Mouse (Mus musculus): ENCODE results near the gene Adamtsl1. TPM values are rescaled to one million over a fixed set of nuclear protein-coding genes. Genes with fewer than 3 reads are reported as not detected.

The Adamtsl1 gene
- total and polyA plus RNA-seq, 2 experiments from 2014 or later: 4.2 to 12.6 TPM

DNA sequence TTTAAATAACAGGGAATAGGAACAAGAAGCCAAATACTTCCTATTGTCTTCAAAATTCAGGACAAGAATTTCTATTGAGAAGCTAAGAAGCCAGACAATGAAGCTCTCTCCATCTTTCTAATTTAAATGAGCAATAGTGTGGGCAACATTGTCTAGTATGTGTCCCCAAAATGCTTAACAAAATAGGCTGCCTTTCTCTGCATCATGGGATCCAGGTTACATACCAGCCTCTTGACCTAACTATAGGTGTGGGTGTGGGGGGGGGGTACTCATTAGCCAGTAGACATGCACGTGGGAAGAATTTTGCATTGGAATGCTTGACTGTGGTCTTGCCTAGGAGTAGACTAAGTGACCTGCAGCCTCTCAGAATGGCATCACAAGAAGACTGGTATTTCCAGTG, 305.9 kb downstream of the Adamtsl1 start:
- WGBS: 28% methylated on average over 1 of the region's 1 CpGs
- TF ChIP-seq CTCF (IDR thresholded peaks at IDR 0.05; ENCODE audit: low read depth): no peak

DNA sequence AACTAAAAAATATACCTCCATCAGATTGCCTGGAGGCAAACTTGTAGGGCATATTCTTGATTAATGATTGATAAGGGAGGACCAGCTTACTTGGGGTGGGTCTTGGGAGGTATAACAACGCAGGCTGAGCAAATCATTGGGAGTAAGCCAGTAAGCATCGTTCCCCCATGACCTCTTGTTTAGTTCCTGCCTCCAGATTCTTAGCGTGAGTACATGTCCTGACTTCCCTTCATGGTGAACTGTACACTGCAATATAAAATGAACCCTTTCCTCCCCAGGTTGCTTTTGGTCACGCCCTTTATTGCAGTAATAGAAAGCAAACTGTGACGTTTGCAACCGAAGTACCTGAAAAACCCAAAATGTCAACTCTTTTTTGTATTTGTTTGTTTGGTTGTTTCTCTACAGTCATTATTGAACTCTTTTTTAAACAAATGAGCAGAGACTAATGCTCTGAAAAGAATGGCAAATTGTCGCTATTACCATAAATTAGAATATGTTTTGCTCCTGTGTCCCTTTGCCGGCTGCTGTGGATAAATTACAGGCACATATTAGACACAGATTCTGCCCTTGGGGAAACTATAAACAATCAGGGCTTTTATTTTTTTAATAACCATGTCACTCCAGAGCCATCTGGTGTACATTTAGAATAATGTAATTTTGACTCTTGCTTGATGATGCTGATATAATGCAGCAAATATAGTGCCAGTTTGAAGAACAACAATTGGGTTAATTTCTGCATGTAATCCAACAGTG, 310.2 kb downstream of the Adamtsl1 start:
- Histone ChIP-seq H3K4me1 (ENCODE audit: insufficient read depth) (no peaks in the 10 kb centered on the region), H3K4me3 (ENCODE audit: low read depth, low read length) (no peak overlapping the region), H3K9ac (no peak overlapping the region), H3K36me3 (ENCODE audit: insufficient read depth) (no peaks in the 10 kb centered on the region; the same call in 1 of the 2 replicates), H3K4me2 (ENCODE audit: low read depth) (no peak overlapping the region), H3K9me3 (ENCODE audit: low read length) (no peaks in the 10 kb centered on the region), H3K27ac (ENCODE audit: low read depth, low read length) (no peak overlapping the region), H3K27me3 (ENCODE audit: insufficient read depth, low read length) (no peaks in the 10 kb centered on the region)
- TF ChIP-seq CTCF (IDR thresholded peaks at IDR 0.05; ENCODE audit: low read depth): no peak
- ATAC-seq (peak; percentile 81), DNase-seq (peak; percentile 11)
- 42% methylated on average over 8 of the region's 8 CpGs for WGBS

More for the DNA sequence above, 305.9 kb downstream of the Adamtsl1 start:
- DNase-seq (no peak), ATAC-seq (no peak)
- H3K4me3 ChIP-seq (ENCODE audit: low read depth, low read length): no peak overlapping the region
- no peak overlapping the region for H3K9ac ChIP-seq
- H3K9me3 ChIP-seq (ENCODE audit: low read length): no peaks in the 10 kb centered on the region
- no peaks in the 10 kb centered on the region for H3K27me3 ChIP-seq (ENCODE audit: insufficient read depth, low read length)
- H3K4me1 ChIP-seq (ENCODE audit: insufficient read depth): no peaks in the 10 kb centered on the region
- H3K27ac ChIP-seq (ENCODE audit: low read depth, low read length): no peak overlapping the region
- H3K4me2 ChIP-seq (ENCODE audit: low read depth): no peak overlapping the region
- no peaks in the 10 kb centered on the region for H3K36me3 ChIP-seq (ENCODE audit: insufficient read depth)

DNA sequence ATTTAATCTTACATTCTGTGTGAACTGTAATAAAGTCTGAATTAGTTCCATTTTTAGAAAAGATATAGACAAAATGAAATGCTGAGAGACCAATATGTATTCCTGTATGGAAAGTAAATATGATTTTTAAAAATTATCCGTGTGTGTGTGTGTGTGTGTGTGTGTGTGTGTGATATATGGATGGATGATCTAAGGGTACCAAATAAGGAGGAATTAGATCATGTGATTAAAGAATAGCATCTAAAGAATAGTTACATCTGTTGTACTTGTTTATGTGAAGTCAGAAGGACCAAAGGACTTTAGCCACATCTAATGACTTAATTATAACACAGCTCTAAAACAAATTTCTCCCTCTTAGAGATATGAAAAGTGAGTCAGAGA, 310.7 kb downstream of the Adamtsl1 start:
- no peak overlapping the region for H3K4me3 ChIP-seq (ENCODE audit: low read depth, low read length)
- no peaks in the 10 kb centered on the region for H3K27me3 ChIP-seq (ENCODE audit: insufficient read depth, low read length)
- no peaks in the 10 kb centered on the region for H3K4me1 ChIP-seq (ENCODE audit: insufficient read depth)
- no peaks in the 10 kb centered on the region; the same call in 1 of the 2 replicates for H3K36me3 ChIP-seq (ENCODE audit: insufficient read depth)
- no peak overlapping the region for H3K4me2 ChIP-seq (ENCODE audit: low read depth)
- ATAC-seq (peak; percentile 8; the same call in 1 of the 2 replicates), DNase-seq (no peak)
- 61% methylated on average over 1 of the region's 1 CpGs for WGBS
- TF ChIP-seq CTCF (IDR thresholded peaks at IDR 0.05; ENCODE audit: low read depth): no peak
- H3K9ac ChIP-seq: no peak overlapping the region
- no peak overlapping the region for H3K27ac ChIP-seq (ENCODE audit: low read depth, low read length)
- H3K9me3 ChIP-seq (ENCODE audit: low read length): no peaks in the 10 kb centered on the region

DNA sequence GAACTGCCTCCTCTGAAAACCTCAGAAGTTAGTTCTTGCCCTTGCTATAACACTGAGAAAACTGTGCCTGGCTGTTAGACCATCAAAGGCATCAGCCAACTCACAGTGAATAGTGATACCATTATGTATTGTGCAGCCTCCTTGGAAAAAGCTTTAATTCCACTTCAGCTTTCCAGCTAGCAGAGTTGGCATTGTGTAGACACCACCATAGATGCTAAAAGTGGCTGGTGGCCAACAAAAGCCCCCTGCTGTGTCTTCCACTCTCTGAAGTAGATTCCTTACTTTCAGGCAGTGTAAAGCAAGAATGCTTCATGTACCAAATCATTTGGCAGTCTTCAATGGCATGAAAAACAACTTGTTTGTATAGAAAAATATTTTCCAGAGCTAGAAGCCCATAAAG, 323.1 kb downstream of the Adamtsl1 start:
- Histone ChIP-seq H3K27ac (ENCODE audit: low read depth, low read length) (no peak overlapping the region), H3K4me1 (ENCODE audit: insufficient read depth) (peaks cover 9% of the 10 kb centered on the region), H3K4me3 (ENCODE audit: low read depth, low read length) (no peak overlapping the region), H3K9ac (no peak overlapping the region), H3K27me3 (ENCODE audit: insufficient read depth, low read length) (no peaks in the 10 kb centered on the region; the same call in 1 of the 2 replicates), H3K4me2 (ENCODE audit: low read depth) (no peak overlapping the region), H3K9me3 (ENCODE audit: low read length) (no peaks in the 10 kb centered on the region), H3K36me3 (ENCODE audit: insufficient read depth) (no peaks in the 10 kb centered on the region)
- ATAC-seq (peak; percentile 80), DNase-seq (peak; percentile 72)
- no peak for TF ChIP-seq CTCF (IDR thresholded peaks at IDR 0.05; ENCODE audit: low read depth)

DNA sequence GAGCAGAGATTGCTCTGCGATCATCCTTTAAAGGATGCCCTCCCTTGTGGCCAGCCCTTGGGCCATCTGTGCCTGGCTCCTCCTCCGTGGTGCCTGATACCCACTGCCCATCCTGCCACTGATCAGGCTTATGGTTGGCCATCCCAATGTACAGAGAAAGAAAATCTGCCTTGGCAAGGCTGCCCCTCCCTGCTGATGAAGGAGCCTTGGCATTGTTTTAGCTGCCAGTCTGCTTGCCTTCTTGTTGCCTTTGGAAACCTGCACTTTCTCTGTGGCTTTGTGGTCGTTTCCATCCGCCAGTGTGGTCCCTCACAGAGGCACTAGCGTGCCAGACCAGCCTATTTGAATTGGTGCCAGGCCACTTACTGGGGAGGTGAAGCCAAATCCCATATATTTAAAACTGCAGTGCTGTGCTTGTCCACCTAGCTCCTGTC, 323.6 kb downstream of the Adamtsl1 start:
- no peak overlapping the region for H3K27ac ChIP-seq (ENCODE audit: low read depth, low read length)
- no peaks in the 10 kb centered on the region for H3K36me3 ChIP-seq (ENCODE audit: insufficient read depth)
- TF ChIP-seq CTCF (IDR thresholded peaks at IDR 0.05; ENCODE audit: low read depth): no peak
- DNase-seq (peak; percentile 59), ATAC-seq (peak; percentile 72)
- H3K9me3 ChIP-seq (ENCODE audit: low read length): no peaks in the 10 kb centered on the region
- no peak overlapping the region for H3K4me2 ChIP-seq (ENCODE audit: low read depth)
- no peaks in the 10 kb centered on the region; the same call in 1 of the 2 replicates for H3K27me3 ChIP-seq (ENCODE audit: insufficient read depth, low read length)
- H3K4me3 ChIP-seq (ENCODE audit: low read depth, low read length): no peak overlapping the region
- no peak overlapping the region for H3K9ac ChIP-seq
- WGBS: 22% methylated on average over 5 of the region's 5 CpGs
- H3K4me1 ChIP-seq (ENCODE audit: insufficient read depth): peaks cover 9% of the 10 kb centered on the region

DNA sequence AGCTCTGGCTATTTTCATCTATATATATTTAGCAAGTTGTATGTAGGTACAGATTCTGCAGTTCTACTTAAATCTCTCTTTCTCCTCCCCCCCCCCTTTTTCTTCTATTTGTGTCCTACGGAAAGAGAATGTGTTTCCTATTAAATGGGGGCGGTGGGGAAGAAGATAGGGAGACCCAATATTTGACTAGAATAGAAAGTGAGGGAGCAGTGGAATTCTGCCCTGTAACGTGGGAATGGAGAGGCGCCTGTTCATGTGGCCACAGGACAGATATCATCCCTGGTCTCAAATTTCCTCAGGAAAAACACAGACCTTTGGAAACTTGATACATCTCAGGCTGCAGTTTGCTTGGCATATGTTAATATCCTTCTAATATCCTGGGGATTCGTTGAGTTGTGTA, 324.1 kb downstream of the Adamtsl1 start:
- TF ChIP-seq CTCF (IDR thresholded peaks at IDR 0.05; ENCODE audit: low read depth): no peak
- H3K27ac ChIP-seq (ENCODE audit: low read depth, low read length): no peak overlapping the region

DNA sequence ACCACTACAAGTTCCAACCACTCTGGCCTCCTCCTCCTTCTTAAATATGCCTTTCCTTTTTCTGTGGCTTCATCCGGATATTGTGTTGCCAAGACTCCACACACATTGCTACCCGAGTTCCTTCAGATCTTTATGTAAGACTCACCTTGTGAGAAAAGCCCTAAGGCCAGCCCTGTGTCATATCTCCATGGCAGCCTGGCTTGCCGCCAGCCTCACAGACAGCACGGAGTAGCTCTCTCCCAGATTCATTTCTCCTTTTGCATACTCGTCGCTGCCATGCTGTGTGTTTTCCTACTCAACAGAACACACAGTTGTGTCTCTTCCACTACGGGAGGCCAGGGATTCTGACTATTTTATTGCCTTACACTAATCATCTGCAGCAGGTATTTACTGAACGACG, 328.1 kb downstream of the Adamtsl1 start:
- WGBS: 46% methylated on average over 9 of the region's 9 CpGs

More for the DNA sequence above, 324.1 kb downstream of the Adamtsl1 start:
- no peak overlapping the region for H3K9ac ChIP-seq
- no peaks in the 10 kb centered on the region for H3K9me3 ChIP-seq (ENCODE audit: low read length)
- no peaks in the 10 kb centered on the region; the same call in 1 of the 2 replicates for H3K27me3 ChIP-seq (ENCODE audit: insufficient read depth, low read length)
- DNase-seq (no peak), ATAC-seq (no peak)
- H3K4me3 ChIP-seq (ENCODE audit: low read depth, low read length): no peak overlapping the region
- no peaks in the 10 kb centered on the region for H3K36me3 ChIP-seq (ENCODE audit: insufficient read depth)
- 58% methylated on average over 5 of the region's 5 CpGs for WGBS
- no peak overlapping the region for H3K4me2 ChIP-seq (ENCODE audit: low read depth)
- H3K4me1 ChIP-seq (ENCODE audit: insufficient read depth): peaks cover 9% of the 10 kb centered on the region

More for the DNA sequence above, 328.1 kb downstream of the Adamtsl1 start:
- ATAC-seq (peak; percentile 60), DNase-seq (peak; percentile 48)
- H3K27me3 ChIP-seq (ENCODE audit: insufficient read depth, low read length): no peaks in the 10 kb centered on the region; the same call in 1 of the 2 replicates
- H3K4me3 ChIP-seq (ENCODE audit: low read depth, low read length): no peak overlapping the region
- H3K36me3 ChIP-seq (ENCODE audit: insufficient read depth): no peaks in the 10 kb centered on the region
- H3K4me1 ChIP-seq (ENCODE audit: insufficient read depth): peaks cover 9% of the 10 kb centered on the region
- no peak overlapping the region for H3K27ac ChIP-seq (ENCODE audit: low read depth, low read length)
- no peak for TF ChIP-seq CTCF (IDR thresholded peaks at IDR 0.05; ENCODE audit: low read depth)
- no peak overlapping the region for H3K4me2 ChIP-seq (ENCODE audit: low read depth)
- H3K9ac ChIP-seq: no peak overlapping the region
- H3K9me3 ChIP-seq (ENCODE audit: low read length): no peaks in the 10 kb centered on the region

Measured in forebrain, postnatal 0 days (tissue).